8 mouse cellular contexts compared by ENCODE assay signal in genomic region chr11:117912684-117913352, GRCm38 (mm10). TPM values are rescaled to one million over a fixed set of nuclear protein-coding genes. Genes with fewer than 3 reads are reported as not detected.
DNase-seq lines count a peak whose midpoint lies in the region; ATAC-seq and TF ChIP-seq lines count a peak whose summit lies in the region.

No protein-coding gene starts in this region.

- H3K4me1 ChIP-seq in embryonic facial prominence, embryonic 11.5 days (ENCODE audit: control insufficient read depth, insufficient read depth, low read length) = no peaks in the 10 kb centered on the region
- H3K4me1 ChIP-seq in limb, embryonic 14.5 days (ENCODE audit: control insufficient read depth, insufficient read depth, low read length) = peaks cover 2% of the 10 kb centered on the region; the same call in 1 of the 2 replicates
- H3K4me1 ChIP-seq in stomach, embryonic 14.5 days (ENCODE audit: control insufficient read depth, insufficient read depth, low read length) = peaks cover 6% of the 10 kb centered on the region; the same call in 1 of the 2 replicates

- no peaks in the 10 kb centered on the region for H3K27me3 ChIP-seq in embryonic facial prominence, embryonic 11.5 days (ENCODE audit: control insufficient read depth, insufficient read depth, low read length)
- H3K27me3 ChIP-seq in limb, embryonic 14.5 days (ENCODE audit: control insufficient read depth, insufficient read depth, low read length) = no peaks in the 10 kb centered on the region
- no peaks in the 10 kb centered on the region for H3K27me3 ChIP-seq in stomach, embryonic 14.5 days (ENCODE audit: control insufficient read depth, insufficient read depth, low read length)

- H3K4me3 ChIP-seq in embryonic facial prominence, embryonic 11.5 days (ENCODE audit: low read depth, low read length) = no peak overlapping the region
- H3K4me3 ChIP-seq in limb, embryonic 14.5 days (replicated peaks; ENCODE audit: low read length) = no peak overlapping the region
- H3K4me3 ChIP-seq in stomach, embryonic 14.5 days (ENCODE audit: low read depth, low read length) = no peak overlapping the region; the same call in 1 of the 2 replicates

- peaks cover 3% of the 10 kb centered on the region for H3K9me3 ChIP-seq in embryonic facial prominence, embryonic 11.5 days (replicated peaks; ENCODE audit: control insufficient read depth, low read length)
- 0 out of 2 replicates have a peak, but pooled peaks cover 6% of the 10 kb centered on the region for H3K9me3 ChIP-seq in limb, embryonic 14.5 days (ENCODE audit: control insufficient read depth, low read length)
- peaks cover 6% of the 10 kb centered on the region; the same call in 1 of the 2 replicates for H3K9me3 ChIP-seq in stomach, embryonic 14.5 days (ENCODE audit: control insufficient read depth, low read depth, low read length)

- TF ChIP-seq POLR2A in limb, embryonic 14.5 days (IDR thresholded peaks at IDR 0.05; ENCODE audit: borderline replicate concordance, extremely low read depth, insufficient read depth, insufficient read length) = no peak

- no peak overlapping the region; the same call in 1 of the 2 replicates for H3K9ac ChIP-seq in embryonic facial prominence, embryonic 11.5 days (replicated peaks; ENCODE audit: low read length)
- no peak overlapping the region for H3K9ac ChIP-seq in limb, embryonic 14.5 days (ENCODE audit: low read depth, low read length, severe bottlenecking)
- no peak overlapping the region for H3K9ac ChIP-seq in stomach, embryonic 14.5 days (replicated peaks; ENCODE audit: low read depth, low read length)

- DNase-seq in B cell, adult 2 months = peak; percentile 81 to 84
- DNase-seq in adrenal gland, adult 8-10 months = peak; percentile 76
- peak; percentile 82 for DNase-seq in embryonic facial prominence, embryonic 11.5 days (ENCODE audit: low spot score)
- DNase-seq in heart, adult 8-10 months (ENCODE audit: low spot score) = peak; percentile 85
- DNase-seq in kidney, adult 9 months = peak; percentile 85
- peak; percentile 59 for DNase-seq in limb, embryonic 14.5 days (ENCODE audit: low spot score)

- no peaks in the 10 kb centered on the region for H3K36me3 ChIP-seq in embryonic facial prominence, embryonic 11.5 days (replicated peaks; ENCODE audit: control insufficient read depth, insufficient read depth, low read depth, low read length)
- no peaks in the 10 kb centered on the region for H3K36me3 ChIP-seq in limb, embryonic 14.5 days (ENCODE audit: control insufficient read depth, insufficient read depth, low read length)
- no peaks in the 10 kb centered on the region for H3K36me3 ChIP-seq in stomach, embryonic 14.5 days (ENCODE audit: control insufficient read depth, insufficient read depth, low read length)

- H3K4me2 ChIP-seq in embryonic facial prominence, embryonic 11.5 days (ENCODE audit: low read depth, low read length) = peak overlapping the region; percentile 13; the same call in 1 of the 2 replicates
- no peak overlapping the region for H3K4me2 ChIP-seq in limb, embryonic 14.5 days (replicated peaks; ENCODE audit: low read depth, low read length, severe bottlenecking)
- H3K4me2 ChIP-seq in stomach, embryonic 14.5 days (replicated peaks; ENCODE audit: low read depth, low read length) = 0 out of 2 replicates have a peak overlapping the region, but pooled peaks have one; percentile 15

- peak; percentile 46; the same call in 1 of the 2 replicates for ATAC-seq in embryonic facial prominence, embryonic 11.5 days (replicated peaks; ENCODE audit: insufficient number of reproducible peaks, low FRiP score, low TSS enrichment, low read depth)
- ATAC-seq in limb, embryonic 14.5 days (ENCODE audit: low FRiP score, low read depth) = peak; percentile 64
- peak; percentile 86 for ATAC-seq in monocyte, adult 5-6 weeks (replicated peaks; ENCODE audit: insufficient number of reproducible peaks, low FRiP score, low TSS enrichment, poor library complexity, severe bottlenecking)
- ATAC-seq in stomach, embryonic 14.5 days (ENCODE audit: insufficient number of reproducible peaks, insufficient read depth, low FRiP score, low read depth) = peak; percentile 87

- 30% methylated on average over 13 of the region's 13 CpGs for WGBS in embryonic facial prominence, embryonic 11.5 days
- WGBS in limb, embryonic 14.5 days = 31% methylated on average over 12 of the region's 13 CpGs
- WGBS in stomach, embryonic 14.5 days = 28% methylated on average over 13 of the region's 13 CpGs

- H3K27ac ChIP-seq in embryonic facial prominence, embryonic 11.5 days (replicated peaks; ENCODE audit: low read depth, low read length) = no peak overlapping the region
- no peak overlapping the region for H3K27ac ChIP-seq in limb, embryonic 14.5 days (replicated peaks; ENCODE audit: low read depth, low read length)
- H3K27ac ChIP-seq in stomach, embryonic 14.5 days (ENCODE audit: low read length) = peak overlapping the region; percentile 18; the same call in 1 of the 2 replicates

RNA-seq across cellular contexts. Expression of gene Tha1, which starts 39.5 kb away (rescaled TPM):
- 10 to 100 TPM; 16.4 to 16.7 (median 16.5) TPM for total RNA-seq in adrenal gland, adult 8-10 months (2022)
- polyA plus RNA-seq in embryonic facial prominence, embryonic 11.5 days (2014; fragmentation: Nextera tagmentation; extraction: Ambion mirVana) = 1.9 and 2.1 TPM in 2 replicates
- total RNA-seq in heart, adult 8-10 months (2022) = 10 to 100 TPM in 3 of 4 experiments, 1 to 10 TPM in 1; 9.0 to 11.3 (median 10.3) TPM
- polyA plus RNA-seq in limb, embryonic 14.5 days (2012; rRNA removed) = 6.5 and 6.9 TPM in 2 replicates
- polyA plus RNA-seq in limb, embryonic 14.5 days (2014; fragmentation: Nextera tagmentation; extraction: Ambion mirVana) = 3.4 and 4.1 TPM in 2 replicates
- total RNA-seq in monocyte, adult 5-6 weeks (2017) = 1.6 to 6.4 TPM (median 1.9 TPM) in 3 replicates
- polyA plus RNA-seq in stomach, embryonic 14.5 days (2014; fragmentation: Nextera tagmentation; extraction: Ambion mirVana) = 5.8 and 6.4 TPM in 2 replicates

RNA-seq across cellular contexts. Expression of gene Tmem235, which starts 52.3 kb away (rescaled TPM):
- not detected for total RNA-seq in adrenal gland, adult 8-10 months (2022)
- polyA plus RNA-seq in embryonic facial prominence, embryonic 11.5 days (2014; fragmentation: Nextera tagmentation; extraction: Ambion mirVana) = not detected in 2 replicates
- not detected for total RNA-seq in heart, adult 8-10 months (2022)
- not detected in 2 replicates for polyA plus RNA-seq in limb, embryonic 14.5 days (2012; rRNA removed)
- polyA plus RNA-seq in limb, embryonic 14.5 days (2014; fragmentation: Nextera tagmentation; extraction: Ambion mirVana) = not detected in 2 replicates
- total RNA-seq in monocyte, adult 5-6 weeks (2017) = not detected in 3 replicates
- polyA plus RNA-seq in stomach, embryonic 14.5 days (2014; fragmentation: Nextera tagmentation; extraction: Ambion mirVana) = not detected in 2 replicates

RNA-seq across cellular contexts. Expression of gene Socs3, which starts 57.0 kb away (rescaled TPM):
- 10 to 100 TPM in 1 of 4 experiments, 1 to 10 TPM in 3; 4.4 to 14.6 (median 5.4) TPM for total RNA-seq in adrenal gland, adult 8-10 months (2022)
- 8.4 and 9.8 TPM in 2 replicates for polyA plus RNA-seq in embryonic facial prominence, embryonic 11.5 days (2014; fragmentation: Nextera tagmentation; extraction: Ambion mirVana)
- total RNA-seq in heart, adult 8-10 months (2022) = 1 to 10 TPM; 3.8 to 6.2 (median 4.7) TPM
- 18.4 and 21.3 TPM in 2 replicates for polyA plus RNA-seq in limb, embryonic 14.5 days (2012; rRNA removed)
- 6.4 and 8.6 TPM in 2 replicates for polyA plus RNA-seq in limb, embryonic 14.5 days (2014; fragmentation: Nextera tagmentation; extraction: Ambion mirVana)
- 67.9 to 84.4 TPM (median 70.9 TPM) in 3 replicates for total RNA-seq in monocyte, adult 5-6 weeks (2017)
- 9.2 and 11.5 TPM in 2 replicates for polyA plus RNA-seq in stomach, embryonic 14.5 days (2014; fragmentation: Nextera tagmentation; extraction: Ambion mirVana)
